Mouse (Mus musculus) right cerebral cortex, postnatal 25 days (tissue): ENCODE results near the gene Olfr1006.
A peak's percentile ranks its signal among the peaks of the same experiment; 100 is the strongest.
"Not testable (repeated sequence)": the region's sequence is repeated elsewhere in the genome, so short reads cannot be mapped to it uniquely, and the experiment has no call there.

Source experiments
- DNase-seq: peaks from one replicate; pipeline ENCODE4 v3.0.0; 2022

Gene Olfr1006

GRCm38 (mm10) chr2:85678667-85679066 is at the start of gene Olfr1006:
Gene Olfr1006 (minus strand): TSS chr2:85678767.
- no peak for DNase-seq

- DNase-seq = peak; percentile 6
Observed at GRCm38 (mm10) chr2:85725793-85726192, 47.2 kb upstream of the Olfr1006 start.

GRCm38 (mm10) chr2:85715119-85715518 is 36.6 kb upstream of the Olfr1006 start, which contains the start of gene Olfr1009:
Gene Olfr1009 (plus strand): TSS chr2:85715419.
- DNase-seq = no peak

GRCm38 (mm10) chr2:85711159-85711558 is 32.6 kb upstream of the Olfr1006 start:
- DNase-seq = no peak

- not testable (repeated sequence) for DNase-seq
Observed at GRCm38 (mm10) chr2:85710680-85711079, 32.1 kb upstream of the Olfr1006 start.

- no peak for DNase-seq
Observed at GRCm38 (mm10) chr2:85689131-85689530, 10.6 kb upstream of the Olfr1006 start, which contains the start of gene Olfr1008. Gene Olfr1008 (plus strand): TSS chr2:85689431.

- not testable (repeated sequence) for DNase-seq
Observed at GRCm38 (mm10) chr2:85664355-85664754, 14.2 kb downstream of the Olfr1006 start, which contains the start of gene Olfr154. Gene Olfr154 (minus strand): TSS chr2:85664455.

- no peak for DNase-seq
Observed at GRCm38 (mm10) chr2:85650604-85651003, 28.0 kb downstream of the Olfr1006 start, which contains the start of gene Olfr1002. Gene Olfr1002 (minus strand): TSS chr2:85650704.
